Mouse (Mus musculus) neural tube, embryonic 15.5 days (tissue): ENCODE results near the gene Slc22a26. TPM values are rescaled to one million over a fixed set of nuclear protein-coding genes. Genes with fewer than 3 reads are reported as not detected.
"Not testable (repeated sequence)": the region's sequence is repeated elsewhere in the genome, so short reads cannot be mapped to it uniquely, and the experiment has no call there.

Experiments
- ATAC-seq: fragments of 200-750 bp; cut with Nextera tagmentation; 2 replicates; pipeline ENCODE4 v1.8.0; 2017; ENCODE audit warnings: mild to moderate bottlenecking, moderate TSS enrichment, moderate library complexity; ENCODE audit not compliant: low FRiP score
- H3K27ac ChIP-seq: fragments of 300-500 bp; sonication (generic); replicated peaks from 2 replicates; pipeline ENCODE4 v1.5.1; 2015; ENCODE audit warnings: mild to moderate bottlenecking, inconsistent platforms
- H3K27me3 ChIP-seq: fragments of 300-500 bp; sonication (generic); replicated peaks from 2 replicates; pipeline ENCODE4 v1.6.1; 2015; ENCODE audit warnings: inconsistent platforms
- H3K36me3 ChIP-seq: fragments of 300-500 bp; sonication (generic); 2 replicates; pipeline ENCODE4 v1.6.1; 2015; ENCODE audit warnings: inconsistent platforms
- H3K4me1 ChIP-seq: fragments of 300-500 bp; sonication (generic); 2 replicates; pipeline ENCODE4 v1.6.1; 2015; ENCODE audit warnings: inconsistent platforms
- H3K4me2 ChIP-seq: fragments of 300-500 bp; sonication (generic); 2 replicates; pipeline ENCODE4 v1.6.1; 2015; ENCODE audit warnings: inconsistent platforms, mild to moderate bottlenecking, moderate library complexity
- H3K4me3 ChIP-seq: fragments of 300-500 bp; sonication (generic); replicated peaks from 2 replicates; pipeline ENCODE4 v1.5.1; 2015; ENCODE audit warnings: mild to moderate bottlenecking, inconsistent platforms
- H3K9ac ChIP-seq: fragments of 300-500 bp; sonication (generic); replicated peaks from 2 replicates; pipeline ENCODE4 v1.6.1; 2015; ENCODE audit warnings: mild to moderate bottlenecking, inconsistent platforms
- H3K9me3 ChIP-seq: fragments of 300-500 bp; sonication (generic); replicated peaks from 2 replicates; pipeline ENCODE4 v1.6.1; 2016; ENCODE audit warnings: inconsistent platforms
- whole genome bisulfite sequencing: fragments of 180-500 bp; shearing (Covaris S2); methylation state at CpG from one replicate; pipeline ENCODE4 v1.1.7; 2015; ENCODE audit warnings: mixed read lengths; 5-methylcytosine and 5-hydroxymethylcytosine counted together
- polyA plus RNA-seq: library from polyadenylated mRNA; unstranded; fragments of >200 nt; fragmentation: Nextera tagmentation; extraction: Ambion mirVana; gene quantifications from 2 replicates; pipeline ENCODE4 v1.2.1, GENCODE M21; 2015

Slc22a26 gene
- polyA plus RNA-seq, result not detected in 2 replicates

DNA sequence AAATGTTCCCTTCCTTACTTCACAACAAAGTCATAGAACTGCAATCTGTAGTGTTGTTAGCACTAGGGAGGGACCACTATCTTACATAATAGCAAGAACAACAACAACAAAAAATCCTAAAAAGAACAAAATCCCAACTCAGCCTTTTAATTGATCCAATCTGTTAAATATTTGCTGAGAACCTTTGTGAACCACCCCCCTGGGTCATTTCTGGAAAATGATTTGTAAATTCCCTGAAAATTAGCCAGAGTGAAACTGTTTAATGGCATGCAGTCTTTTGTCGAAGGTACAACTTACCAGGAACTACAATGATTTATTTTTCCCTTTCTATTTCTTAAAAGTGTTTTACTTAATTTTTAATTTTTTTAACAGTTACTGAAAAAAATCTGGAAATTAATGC lies at the start of gene Slc22a26:
Gene Slc22a26, minus strand, starts transcription at position 97 of the 400 bp plus-strand sequence.
- WGBS, result 84% methylated on average over 1 of the region's 1 CpGs

DNA sequence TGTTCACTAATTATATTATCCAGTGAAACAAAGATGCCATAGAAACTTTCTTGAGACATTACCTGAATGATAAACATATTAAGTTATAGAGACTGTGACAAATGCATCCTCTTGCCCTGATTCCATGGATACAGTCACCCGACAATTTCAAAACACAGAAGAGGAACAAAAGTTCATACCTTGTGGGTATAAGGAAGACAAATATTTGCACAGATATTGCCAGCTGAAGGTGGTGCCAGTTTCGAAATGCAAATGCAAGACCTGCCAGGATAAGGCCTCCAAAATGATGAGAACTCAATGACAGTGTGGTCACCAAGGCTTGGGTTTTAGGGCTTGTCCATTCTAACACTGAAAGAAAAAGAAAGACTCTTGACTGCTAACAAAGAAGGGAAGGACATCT lies 27.4 kb upstream of the Slc22a26 start:
- Histone ChIP-seq H3K4me3 (no peak overlapping the region), H3K27me3 (no peaks in the 10 kb centered on the region), H3K9me3 (peaks cover 30% of the 10 kb centered on the region; the same call in 1 of the 2 replicates), H3K9ac (no peak overlapping the region), H3K4me1 (no peaks in the 10 kb centered on the region), H3K36me3 (no peaks in the 10 kb centered on the region), H3K27ac (no peak overlapping the region), H3K4me2 (no peak overlapping the region)
- no peak for ATAC-seq
- 66% methylated on average over 2 of the region's 2 CpGs for WGBS

More for the DNA sequence above, at the start of gene Slc22a26:
- no peak within 1 kb of the TSS for H3K4me2 ChIP-seq
- no peaks in the 10 kb centered on the region for H3K4me1 ChIP-seq
- H3K9ac ChIP-seq, result no peak within 1 kb of the TSS
- H3K27me3 ChIP-seq, result no peaks in the 10 kb centered on the region
- no peak for ATAC-seq
- no peak within 1 kb of the TSS for H3K4me3 ChIP-seq
- no peaks in the 10 kb centered on the region for H3K36me3 ChIP-seq
- no peak within 1 kb of the TSS for H3K27ac ChIP-seq
- peaks cover 6% of the 10 kb centered on the region; the same call in 1 of the 2 replicates for H3K9me3 ChIP-seq

DNA sequence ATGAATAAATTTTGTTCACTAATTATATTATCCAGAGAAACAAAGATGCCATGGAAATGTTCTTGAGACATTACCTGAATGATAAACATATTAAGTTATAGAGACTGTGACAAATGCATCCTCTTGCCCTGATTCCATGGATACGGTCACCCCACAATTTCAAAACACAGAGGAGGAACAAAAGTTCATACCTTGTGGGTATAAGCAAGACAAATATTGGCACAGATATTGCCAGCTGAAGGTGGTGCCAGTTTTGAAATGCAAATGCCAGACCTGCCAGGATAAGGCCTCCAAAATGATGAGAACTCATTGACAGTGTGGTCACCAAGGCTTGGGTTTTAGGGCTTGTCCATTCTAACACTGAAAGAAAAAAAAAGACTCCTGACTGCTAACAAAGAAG lies 11.9 kb downstream of the Slc22a26 start:
- 89% methylated on average over 1 of the region's 1 CpGs for WGBS
- ATAC-seq, result no peak
- no peaks in the 10 kb centered on the region for H3K4me1 ChIP-seq
- no peak overlapping the region for H3K9ac ChIP-seq
- no peak overlapping the region for H3K27ac ChIP-seq
- H3K4me3 ChIP-seq, result no peak overlapping the region
- no peaks in the 10 kb centered on the region for H3K9me3 ChIP-seq
- H3K27me3 ChIP-seq, result no peaks in the 10 kb centered on the region
- H3K4me2 ChIP-seq, result no peak overlapping the region
- H3K36me3 ChIP-seq, result no peaks in the 10 kb centered on the region

DNA sequence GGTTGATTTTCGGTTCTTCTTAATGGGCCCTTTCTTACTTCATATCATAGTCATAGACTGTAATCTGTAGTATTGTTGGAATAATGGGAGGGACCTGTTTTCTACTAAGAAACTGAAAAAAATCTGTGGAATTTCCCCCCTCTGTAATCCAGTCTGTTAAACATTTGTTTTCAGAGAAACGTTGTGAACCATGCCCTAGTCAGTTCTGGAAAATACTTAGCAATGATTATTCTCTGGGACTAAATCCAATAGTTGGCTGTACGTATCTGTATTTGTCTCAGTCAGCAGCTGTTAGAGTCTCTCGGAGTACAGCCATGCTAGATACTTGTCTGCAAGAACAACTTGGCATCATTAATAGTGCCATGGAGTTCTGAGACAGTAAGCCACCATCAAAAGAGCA lies 27.2 kb downstream of the Slc22a26 start:
- H3K27ac ChIP-seq, result no peak overlapping the region
- no peak overlapping the region for H3K9ac ChIP-seq
- no peak overlapping the region for H3K4me2 ChIP-seq
- no peak for ATAC-seq
- H3K9me3 ChIP-seq, result 0 out of 2 replicates have a peak, but pooled peaks cover 3% of the 10 kb centered on the region
- no peaks in the 10 kb centered on the region for H3K36me3 ChIP-seq
- H3K4me1 ChIP-seq, result no peaks in the 10 kb centered on the region
- no peaks in the 10 kb centered on the region for H3K27me3 ChIP-seq
- WGBS, result 82% methylated on average over 4 of the region's 4 CpGs
- no peak overlapping the region for H3K4me3 ChIP-seq

DNA sequence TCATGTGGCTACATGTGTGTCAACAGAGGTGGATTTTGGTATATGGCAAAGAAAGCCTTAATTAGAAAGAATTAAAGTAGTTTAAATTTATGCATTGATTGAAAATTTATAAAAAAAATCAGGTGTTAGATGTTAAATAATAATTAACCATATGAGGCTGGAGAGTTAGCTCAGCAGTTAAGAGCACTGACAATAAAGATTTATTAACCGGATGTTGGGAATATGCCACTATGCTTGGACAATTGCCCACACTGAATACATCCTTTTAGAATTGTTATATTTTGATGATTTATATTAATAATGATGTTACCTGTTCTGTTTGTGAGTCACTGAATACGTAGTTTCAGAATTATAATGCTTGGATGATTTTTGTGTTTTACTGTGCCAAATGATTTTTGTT lies 36.3 kb downstream of the Slc22a26 start:
- Histone ChIP-seq H3K27me3 (no peaks in the 10 kb centered on the region), H3K9me3 (no peaks in the 10 kb centered on the region), H3K27ac (no peak overlapping the region), H3K9ac (no peak overlapping the region), H3K4me3 (no peak overlapping the region), H3K36me3 (no peaks in the 10 kb centered on the region), H3K4me1 (no peaks in the 10 kb centered on the region), H3K4me2 (no peak overlapping the region)
- no peak for ATAC-seq
- WGBS, result 86% methylated on average over 2 of the region's 2 CpGs

DNA sequence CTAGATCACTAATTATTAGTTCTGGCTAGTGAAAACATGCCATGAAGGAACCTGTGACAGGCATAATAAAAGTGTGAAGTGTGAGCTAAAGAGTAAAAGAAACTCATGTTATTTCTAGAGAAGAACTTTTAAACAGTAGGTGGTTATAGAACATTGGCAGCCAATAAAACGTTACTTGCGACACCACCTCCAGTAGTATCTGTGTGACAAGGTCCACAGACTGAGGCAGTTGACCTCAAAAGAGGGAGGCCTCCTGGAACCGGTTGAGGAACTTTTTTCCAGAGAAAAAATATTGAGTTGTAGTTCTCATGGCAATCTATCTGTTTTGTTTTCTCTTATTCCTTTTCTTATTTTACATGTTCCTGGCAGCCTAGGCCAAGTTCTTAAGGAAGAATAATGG lies 36.9 kb downstream of the Slc22a26 start:
- Histone ChIP-seq H3K9me3 (no peaks in the 10 kb centered on the region), H3K36me3 (no peaks in the 10 kb centered on the region), H3K4me3 (no peak overlapping the region), H3K27me3 (no peaks in the 10 kb centered on the region), H3K9ac (no peak overlapping the region), H3K4me2 (no peak overlapping the region), H3K27ac (no peak overlapping the region), H3K4me1 (no peaks in the 10 kb centered on the region)
- ATAC-seq, result no peak
- WGBS, result 88% methylated on average over 3 of the region's 3 CpGs

DNA sequence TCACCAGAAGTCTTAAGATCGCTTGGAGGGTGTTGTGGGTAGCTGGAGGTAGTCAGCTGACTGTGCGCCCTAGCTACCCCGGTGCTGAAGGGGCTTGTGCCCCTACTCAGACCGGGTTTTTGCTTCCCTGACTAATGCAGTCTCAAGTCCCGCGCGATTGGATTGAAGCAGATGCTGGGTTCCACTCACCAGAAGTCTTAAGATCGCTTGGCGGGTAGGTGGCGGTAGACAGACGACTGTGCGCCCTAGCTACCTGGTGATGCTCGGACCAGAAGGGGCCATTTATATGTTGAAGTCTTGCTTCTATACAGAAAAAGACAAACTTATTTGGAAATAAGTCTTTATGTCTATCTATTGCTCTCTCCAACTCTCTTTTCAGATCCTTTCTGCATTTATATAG lies 49.1 kb downstream of the Slc22a26 start:
- ATAC-seq, H3K27me3 ChIP-seq, H3K4me1 ChIP-seq, H3K4me2 ChIP-seq, H3K36me3 ChIP-seq, H3K27ac ChIP-seq, H3K9me3 ChIP-seq, H3K4me3 ChIP-seq, H3K9ac ChIP-seq: not testable (repeated sequence)
- 71% methylated on average over 13 of the region's 13 CpGs for WGBS

Other genes with a start within 250 kb of the Slc22a26 start
- gene Pla2g16, start 245.2 kb downstream of the Slc22a26 start, polyA plus RNA-seq, result 4.7 and 6.9 TPM in 2 replicates
- gene Lgals12, start 195.5 kb downstream of the Slc22a26 start, polyA plus RNA-seq, result 0.15 and 0.26 TPM in 2 replicates
- gene Hrasls5, start 190.1 kb downstream of the Slc22a26 start, polyA plus RNA-seq, result not detected in 2 replicates
- not detected in 2 replicates for gene Slc22a19, start 91.4 kb downstream of the Slc22a26 start, polyA plus RNA-seq
- gene Slc22a27, start 163.4 kb upstream of the Slc22a26 start, polyA plus RNA-seq, result not detected in 2 replicates